Mouse (Mus musculus) hindbrain, postnatal 0 days (tissue): ENCODE data around the gene Csrnp3. TPM values are rescaled to one million over a fixed set of nuclear protein-coding genes. Genes with fewer than 3 reads are reported as not detected.

ENCODE experiments used
- ATAC-seq: fragments of 200-750 bp; cut with Nextera tagmentation; 2 replicates; pipeline ENCODE4 v1.8.0; 2017; ENCODE audit warnings: mild to moderate bottlenecking, moderate TSS enrichment, moderate library complexity
- DNase-seq: peaks from one replicate; pipeline ENCODE4 v3.0.0-alpha.2; 2015; ENCODE audit warnings: low spot score
- H3K27ac ChIP-seq: fragments of 300-500 bp; sonication (generic); 2 replicates; pipeline ENCODE4 v1.5.1; 2014; ENCODE audit warnings: mild to moderate bottlenecking
- H3K27me3 ChIP-seq: fragments of 300-500 bp; sonication (generic); 2 replicates; pipeline ENCODE4 v1.6.1; 2014; ENCODE audit warnings: low read length, mixed read lengths; ENCODE audit not compliant: insufficient read depth
- H3K36me3 ChIP-seq: fragments of 300-500 bp; sonication (generic); 2 replicates; pipeline ENCODE4 v1.6.1; 2014; ENCODE audit warnings: low read length, mixed read lengths; ENCODE audit not compliant: insufficient read depth
- H3K4me1 ChIP-seq: fragments of 300-500 bp; sonication (generic); 2 replicates; pipeline ENCODE4 v1.6.1; 2014; ENCODE audit warnings: antibody characterized with exemption, low read length, mixed read lengths; ENCODE audit not compliant: insufficient read depth
- H3K4me2 ChIP-seq: fragments of 300-500 bp; sonication (generic); 2 replicates; pipeline ENCODE4 v1.6.1; 2014; ENCODE audit warnings: low read depth, mild to moderate bottlenecking, low read length, moderate library complexity, mixed read lengths
- H3K4me3 ChIP-seq: fragments of 300-500 bp; sonication (generic); 2 replicates; pipeline ENCODE4 v1.5.1; 2014; ENCODE audit warnings: low read length
- H3K9ac ChIP-seq: fragments of 300-500 bp; sonication (generic); replicated peaks from 2 replicates; pipeline ENCODE4 v1.6.1; 2014; ENCODE audit warnings: mild to moderate bottlenecking, low read length, moderate library complexity, mixed read lengths
- H3K9me3 ChIP-seq: fragments of 300-500 bp; sonication (generic); 2 replicates; pipeline ENCODE4 v1.6.1; 2016; ENCODE audit warnings: low read length, mixed read lengths
- CTCF ChIP-seq: IDR thresholded peaks from 2 replicates; pipeline ENCODE4 v1.5.1; 2016; ENCODE audit warnings: antibody characterized with exemption, control low read depth, low read depth
- WGBS: fragments of 180-500 bp; shearing (Covaris S2); extraction: QIAGEN DNeasy Blood & Tissue Kit; methylation state at CpG from one replicate; pipeline ENCODE4 v1.1.7; 2014; 5-methylcytosine and 5-hydroxymethylcytosine counted together
- polyA plus RNA-seq: library from polyadenylated mRNA; unstranded; fragments of >200 nt; fragmentation: Nextera tagmentation; extraction: Ambion mirVana; gene quantifications from 2 replicates; pipeline ENCODE4 v1.2.1, GENCODE M21; 2015
- total RNA-seq: library from RNA; depleted of rRNA; stranded (reverse); fragments of >200 nt; gene quantifications from 2 replicates; pipeline ENCODE4 v1.2.3, GENCODE M21; 2014

Csrnp3 gene
- total and polyA plus RNA-seq, 2 experiments from 2014 or later, result 35.5 to 56.5 TPM

DNA sequence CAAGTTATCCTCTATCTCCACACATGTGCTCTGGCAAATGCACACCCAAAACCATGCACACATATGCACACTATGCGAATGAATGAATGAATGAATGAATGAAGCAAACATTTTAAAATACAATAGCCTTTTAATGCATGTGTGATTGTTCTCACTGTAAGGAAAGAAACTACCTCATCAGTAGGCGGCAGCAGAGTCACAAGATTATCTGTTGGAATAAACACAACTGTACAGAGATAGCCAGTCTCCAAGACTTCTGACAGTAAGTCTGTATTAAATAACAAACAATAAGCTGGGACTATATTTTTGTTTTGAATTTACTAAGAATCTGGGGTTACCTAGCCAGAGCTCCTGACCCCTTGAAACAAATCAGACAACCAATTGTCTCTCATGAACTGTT lies 53.9 kb downstream of the Csrnp3 start:
- 98% methylated on average over 2 of the region's 2 CpGs for WGBS
- no peak overlapping the region for H3K9ac ChIP-seq
- H3K36me3 ChIP-seq, result no peaks in the 10 kb centered on the region
- no peaks in the 10 kb centered on the region for H3K27me3 ChIP-seq
- no peak overlapping the region for H3K4me2 ChIP-seq
- H3K4me3 ChIP-seq, result no peak overlapping the region
- no peak for TF ChIP-seq CTCF
- no peaks in the 10 kb centered on the region for H3K9me3 ChIP-seq
- DNase-seq, result no peak
- 0 out of 2 replicates have a peak, but pooled peaks cover 3% of the 10 kb centered on the region for H3K4me1 ChIP-seq
- H3K27ac ChIP-seq, result no peak overlapping the region
- no peak for ATAC-seq

DNA sequence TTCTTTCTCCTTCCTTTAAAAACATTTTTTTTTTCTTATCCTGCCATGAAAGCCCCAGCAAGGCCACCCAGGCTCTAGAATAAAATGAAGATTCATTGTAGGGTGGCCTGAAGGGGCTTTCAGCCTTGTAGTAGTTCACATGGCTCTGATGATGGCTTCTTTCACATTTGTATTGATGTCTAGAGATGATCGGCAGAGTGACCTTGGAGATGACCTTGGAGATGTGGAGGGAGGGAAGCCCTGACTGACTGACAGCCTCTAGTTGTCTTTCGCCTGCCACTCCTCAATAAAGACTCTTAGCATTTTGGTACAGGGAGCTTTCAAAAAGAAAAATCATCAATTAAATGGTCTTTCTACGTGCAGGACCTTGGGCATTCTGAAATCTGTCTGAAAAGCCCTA lies 63.0 kb downstream of the Csrnp3 start:
- DNase-seq (no peak), ATAC-seq (no peak)
- no peaks in the 10 kb centered on the region for H3K36me3 ChIP-seq
- no peaks in the 10 kb centered on the region for H3K27me3 ChIP-seq
- H3K4me2 ChIP-seq, result no peak overlapping the region
- 0 out of 2 replicates have a peak, but pooled peaks cover 6% of the 10 kb centered on the region for H3K4me1 ChIP-seq
- H3K9ac ChIP-seq, result no peak overlapping the region
- no peak for TF ChIP-seq CTCF
- H3K9me3 ChIP-seq, result no peaks in the 10 kb centered on the region
- no peak overlapping the region for H3K4me3 ChIP-seq
- WGBS, result 52% methylated on average over 3 of the region's 3 CpGs
- H3K27ac ChIP-seq, result peak overlapping the region; percentile 51; the same call in 1 of the 2 replicates

DNA sequence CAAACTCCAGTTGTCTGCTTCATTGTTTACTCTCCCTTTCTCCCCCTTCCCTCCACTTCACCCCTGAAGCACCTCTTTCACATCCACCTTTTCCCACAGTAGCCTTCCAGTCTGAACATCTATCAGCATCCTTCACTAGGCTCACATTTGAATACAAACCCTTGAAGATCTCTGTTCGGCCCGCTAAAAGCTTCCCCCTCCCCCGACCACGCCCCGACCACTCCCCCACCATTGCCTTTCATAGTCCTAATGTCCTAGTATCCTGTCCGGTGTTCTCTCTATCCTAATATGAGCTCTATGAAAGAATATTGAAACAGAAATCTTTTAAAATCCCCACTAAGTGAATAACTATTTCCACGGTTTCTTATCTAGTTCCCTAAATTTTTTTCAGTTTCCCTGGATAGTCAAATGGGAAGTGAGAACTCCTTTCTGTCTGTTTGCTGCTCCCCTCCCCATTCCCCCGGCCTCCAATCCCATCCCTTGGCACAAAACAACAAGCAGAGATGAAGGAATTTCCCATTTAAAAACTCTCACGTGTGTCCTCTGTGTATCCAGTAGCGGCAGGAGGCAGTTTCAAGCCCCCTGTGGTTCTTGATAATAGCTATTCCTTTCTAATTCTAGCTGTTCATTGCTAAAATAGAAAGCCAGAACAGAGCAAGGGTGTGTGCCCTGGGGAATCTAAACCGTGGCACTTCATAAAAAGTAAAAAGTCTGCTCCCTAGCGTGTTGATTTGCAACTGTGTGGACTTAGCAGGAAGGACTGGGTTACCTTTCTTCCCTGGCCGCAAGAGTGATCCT lies 64.4 kb downstream of the Csrnp3 start:
- Histone ChIP-seq H3K4me2 (peak overlapping the region; percentile 8), H3K27me3 (no peaks in the 10 kb centered on the region), H3K27ac (peak overlapping the region; percentile 51; the same call in 1 of the 2 replicates), H3K4me1 (0 out of 2 replicates have a peak, but pooled peaks cover 6% of the 10 kb centered on the region), H3K9ac (no peak overlapping the region), H3K36me3 (no peaks in the 10 kb centered on the region), H3K9me3 (no peaks in the 10 kb centered on the region), H3K4me3 (no peak overlapping the region)
- ATAC-seq (peak; percentile 51), DNase-seq (peak; percentile 18)
- WGBS, result 14% methylated on average over 13 of the region's 13 CpGs
- TF ChIP-seq CTCF, result 0 out of 2 replicates have a peak, but pooled peaks have one; percentile 3

DNA sequence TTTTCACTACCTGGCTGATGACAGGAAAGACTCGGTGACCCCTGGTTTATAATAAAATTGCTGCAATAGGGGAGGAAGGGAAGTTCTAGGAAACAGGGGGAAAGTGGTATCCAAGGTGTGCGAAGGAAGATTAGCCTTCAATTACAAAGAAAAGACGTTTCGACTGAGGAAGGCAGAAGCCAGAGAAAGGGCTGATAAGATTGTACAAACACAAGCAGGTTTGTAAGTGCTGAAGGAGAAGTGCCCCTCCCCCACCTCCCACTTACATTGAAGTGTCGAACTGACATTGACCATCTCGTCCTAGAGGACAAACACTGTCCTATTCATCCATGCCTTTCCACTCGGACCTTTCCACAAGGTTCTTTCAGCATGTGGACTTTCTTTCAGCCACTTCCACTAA lies 70.4 kb downstream of the Csrnp3 start:
- Histone ChIP-seq H3K27me3 (no peaks in the 10 kb centered on the region), H3K4me3 (no peak overlapping the region), H3K27ac (no peak overlapping the region), H3K4me2 (no peak overlapping the region), H3K9me3 (no peaks in the 10 kb centered on the region), H3K36me3 (no peaks in the 10 kb centered on the region), H3K4me1 (peaks cover 7% of the 10 kb centered on the region; the same call in 1 of the 2 replicates), H3K9ac (no peak overlapping the region)
- ATAC-seq, result no peak
- no peak for TF ChIP-seq CTCF
- 68% methylated on average over 7 of the region's 7 CpGs for WGBS
- no peak for DNase-seq

DNA sequence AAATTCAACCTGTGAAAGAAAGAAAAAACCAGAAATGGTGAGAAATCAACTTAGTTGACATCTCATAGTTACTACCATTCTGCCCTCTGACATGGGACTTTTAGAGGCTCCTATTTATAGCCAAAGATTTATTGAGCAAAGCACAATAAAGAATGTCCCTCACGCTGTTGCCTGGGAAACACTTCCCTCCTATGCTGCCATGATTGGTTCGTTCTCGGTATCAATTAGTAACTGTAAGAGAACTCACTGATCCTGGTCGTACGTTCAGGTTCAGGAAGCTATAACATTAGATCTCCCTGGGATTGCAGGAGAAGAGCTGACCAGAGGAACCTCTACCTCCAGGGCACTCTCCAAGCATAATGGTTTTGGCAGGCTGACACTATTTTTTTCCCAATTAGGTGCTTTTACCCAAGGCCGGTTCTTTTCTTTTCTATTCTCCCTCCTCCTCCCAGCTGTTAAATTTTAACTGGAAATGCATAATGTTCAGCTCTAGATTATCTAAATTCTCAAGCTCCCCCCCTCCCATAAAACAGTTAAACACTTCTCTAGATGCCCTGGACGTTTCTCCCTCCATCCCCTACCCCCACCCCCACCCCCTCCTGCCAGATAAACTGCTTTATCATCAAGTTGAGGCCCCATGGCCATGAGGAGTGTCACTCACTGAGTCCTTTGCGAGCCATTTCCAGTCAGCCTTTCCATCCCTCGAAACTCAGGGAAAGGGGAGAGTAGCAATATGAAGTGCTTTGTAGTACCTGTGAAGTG lies 75.3 kb downstream of the Csrnp3 start:
- ATAC-seq (0 out of 2 replicates have a peak, but pooled peaks have one; percentile 41), DNase-seq (peak; percentile 54)
- peaks cover 13% of the 10 kb centered on the region; the same call in 1 of the 2 replicates for H3K4me1 ChIP-seq
- no peak overlapping the region for H3K27ac ChIP-seq
- H3K9ac ChIP-seq, result no peak overlapping the region
- no peak for TF ChIP-seq CTCF
- H3K4me3 ChIP-seq, result no peak overlapping the region
- H3K9me3 ChIP-seq, result no peaks in the 10 kb centered on the region
- H3K36me3 ChIP-seq, result no peaks in the 10 kb centered on the region
- whole genome bisulfite sequencing, result 16% methylated on average over 9 of the region's 9 CpGs
- H3K27me3 ChIP-seq, result no peaks in the 10 kb centered on the region
- H3K4me2 ChIP-seq, result peak overlapping the region; percentile 33

DNA sequence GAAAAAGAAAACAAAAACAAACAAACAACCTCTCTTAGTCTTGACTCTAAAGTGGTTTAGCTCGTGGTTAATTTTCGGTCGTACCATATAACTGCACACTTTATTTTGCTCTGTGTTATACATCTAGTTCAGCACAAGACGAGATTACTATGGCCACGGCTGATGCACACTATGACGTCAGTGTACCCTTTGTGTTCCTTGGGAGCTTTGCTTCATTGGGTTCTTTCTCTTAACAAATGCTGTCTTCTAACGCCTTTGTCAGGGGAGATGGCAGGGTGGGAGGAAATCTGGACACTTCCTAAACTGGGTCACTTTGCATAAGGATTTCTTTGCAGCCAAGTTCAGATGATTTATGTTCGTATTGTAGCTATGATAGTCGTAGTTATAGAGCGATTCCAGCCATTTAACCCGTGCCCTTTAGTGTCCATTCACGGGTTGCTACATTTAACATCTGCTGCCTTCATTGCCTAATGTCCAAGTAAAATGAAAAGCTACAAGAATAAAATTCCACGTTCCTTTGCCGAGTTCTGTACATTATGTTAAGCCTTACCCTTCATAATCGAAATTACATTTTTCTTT lies 79.9 kb downstream of the Csrnp3 start:
- 41% methylated on average over 15 of the region's 15 CpGs for WGBS
- DNase-seq (peak; percentile 59), ATAC-seq (peak; percentile 59; the same call in 1 of the 2 replicates)
- H3K27me3 ChIP-seq, result no peaks in the 10 kb centered on the region
- no peak overlapping the region for H3K4me3 ChIP-seq
- H3K36me3 ChIP-seq, result no peaks in the 10 kb centered on the region
- no peak for TF ChIP-seq CTCF
- H3K9ac ChIP-seq, result no peak overlapping the region
- peaks cover 11% of the 10 kb centered on the region; the same call in 1 of the 2 replicates for H3K4me1 ChIP-seq
- no peak overlapping the region for H3K27ac ChIP-seq
- no peaks in the 10 kb centered on the region for H3K9me3 ChIP-seq
- peak overlapping the region; percentile 23; the same call in 1 of the 2 replicates for H3K4me2 ChIP-seq
